Mouse (Mus musculus) CH12.LX (cell line): ENCODE data around the gene Zfp800.

Experiments used
- BHLHE40 ChIP-seq: IDR thresholded peaks from 2 replicates; pipeline ENCODE4 v1.6.1; 2011; ENCODE audit warnings: mild to moderate bottlenecking, low read depth, low read length, improper control_type of control experiment
- CHD1 ChIP-seq: IDR thresholded peaks from 2 replicates; pipeline ENCODE4 v1.6.1; 2012; ENCODE audit warnings: low read depth, low read length, improper control_type of control experiment, inconsistent platforms
- CTCF ChIP-seq, 2 experiments: IDR thresholded peaks in 1 of 2; conservative IDR thresholded peaks in 1 of 2; 2 replicates each; pipeline ENCODE4 v1.5.1; 2011 to 2012; ENCODE audit warnings: low read depth in 2 of 2, low read length in 2 of 2, improper control_type of control experiment in 1 of 2, inconsistent platforms in 1 of 2, mild to moderate bottlenecking in 1 of 2, moderate library complexity in 1 of 2
- EP300 ChIP-seq: IDR thresholded peaks from 2 replicates; pipeline ENCODE4 v1.6.1; 2011; ENCODE audit warnings: low read length, improper control_type of control experiment
- KAT2A ChIP-seq: IDR thresholded peaks from 2 replicates; pipeline ENCODE4 v1.6.1; 2012; ENCODE audit warnings: low read length, improper control_type of control experiment, inconsistent platforms; ENCODE audit not compliant: insufficient replicate concordance
- MAZ ChIP-seq: IDR thresholded peaks from 2 replicates; pipeline ENCODE4 v1.6.1; 2012; ENCODE audit warnings: low read depth, mild to moderate bottlenecking, inconsistent platforms, low read length, improper control_type of control experiment, moderate library complexity
- POLR2A ChIP-seq: IDR thresholded peaks from 2 replicates; pipeline ENCODE4 v1.6.1; 2011; ENCODE audit warnings: low read depth, mild to moderate bottlenecking, improper control_type of control experiment, low read length
- RCOR1 ChIP-seq: conservative IDR thresholded peaks from 2 replicates; pipeline ENCODE4 v1.6.1; 2012; ENCODE audit warnings: low read depth, mild to moderate bottlenecking, inconsistent platforms, low read length, improper control_type of control experiment
- TCF12 ChIP-seq: IDR thresholded peaks from 2 replicates; pipeline ENCODE4 v1.6.1; 2014; ENCODE audit warnings: low read depth, mild to moderate bottlenecking, inconsistent platforms, low read length, improper control_type of control experiment
- USF2 ChIP-seq: conservative IDR thresholded peaks from 2 replicates; pipeline ENCODE4 v1.6.1; 2011; ENCODE audit warnings: low read depth, low read length, improper control_type of control experiment
- ZC3H11A ChIP-seq: IDR thresholded peaks from 2 replicates; pipeline ENCODE4 v1.6.1; 2012; ENCODE audit warnings: low read depth, mild to moderate bottlenecking, inconsistent platforms, low read length, improper control_type of control experiment
- ZMIZ1 ChIP-seq: IDR thresholded peaks from 2 replicates; pipeline ENCODE4 v1.6.1; 2012; ENCODE audit warnings: low read depth, mild to moderate bottlenecking, inconsistent platforms, low read length, improper control_type of control experiment

GRCm38 (mm10) chr6:28322399-28322798 is 75.4 kb downstream of the Zfp800 start:
- TF ChIP-seq CTCF (conservative IDR thresholded peaks at IDR 0.05 in 1 of 2, IDR thresholded peaks at IDR 0.05 in 1 of 2; ENCODE audit: low read depth in 2 of 2, low read length in 2 of 2) (no peak), EP300 (no peak), MAZ (no peak), CHD1 (no peak), POLR2A (no peak), RCOR1 (no peak), USF2 (no peak), BHLHE40 (no peak), ZC3H11A (no peak), TCF12 (no peak), KAT2A (no peak), ZMIZ1 (no peak)
